Mouse (Mus musculus): ENCODE measurements around the gene Chn2. TPM values are rescaled to one million over a fixed set of nuclear protein-coding genes. Genes with fewer than 3 reads are reported as not detected.

Chn2 gene
- polyA plus RNA-seq, 1 experiment from 2014 or later, result 6.2 TPM

GRCm38 (mm10) chr6:54332203-54332602 is 292.8 kb downstream of the Chn2 start:
- Histone ChIP-seq H3K9me3 (replicated peaks; ENCODE audit: control insufficient read depth, low read length) (no peaks in the 10 kb centered on the region), H3K36me3 (ENCODE audit: control insufficient read depth, insufficient read depth, low read length) (no peaks in the 10 kb centered on the region), H3K4me1 (ENCODE audit: control insufficient read depth, insufficient read depth, low read length) (0 out of 2 replicates have a peak, but pooled peaks cover 2% of the 10 kb centered on the region), H3K4me3 (ENCODE audit: low read depth, low read length) (no peak overlapping the region), H3K9ac (ENCODE audit: low read depth, low read length) (no peak overlapping the region), H3K4me2 (no peak overlapping the region), H3K27me3 (ENCODE audit: control insufficient read depth, insufficient read depth, low read length) (0 out of 2 replicates have a peak, but pooled peaks cover 3% of the 10 kb centered on the region), H3K27ac (ENCODE audit: low read depth, low read length) (no peak overlapping the region)
- 72% methylated on average over 8 of the region's 8 CpGs for WGBS (ENCODE audit: insufficient replicate concordance)
- ATAC-seq (replicated peaks; ENCODE audit: insufficient number of reproducible peaks, low FRiP score, low TSS enrichment), result no peak

- no peak for ATAC-seq (replicated peaks; ENCODE audit: insufficient number of reproducible peaks, low FRiP score, low TSS enrichment)
- Histone ChIP-seq H3K4me3 (ENCODE audit: low read depth, low read length) (no peak overlapping the region), H3K9ac (ENCODE audit: low read depth, low read length) (no peak overlapping the region), H3K36me3 (ENCODE audit: control insufficient read depth, insufficient read depth, low read length) (no peaks in the 10 kb centered on the region), H3K4me1 (ENCODE audit: control insufficient read depth, insufficient read depth, low read length) (no peaks in the 10 kb centered on the region), H3K27ac (ENCODE audit: low read depth, low read length) (no peak overlapping the region), H3K27me3 (ENCODE audit: control insufficient read depth, insufficient read depth, low read length) (0 out of 2 replicates have a peak, but pooled peaks cover 3% of the 10 kb centered on the region), H3K4me2 (no peak overlapping the region), H3K9me3 (replicated peaks; ENCODE audit: control insufficient read depth, low read length) (no peaks in the 10 kb centered on the region)
- WGBS (ENCODE audit: insufficient replicate concordance), result 46% methylated on average over 11 of the region's 11 CpGs
Measured at GRCm38 (mm10) chr6:54333116-54333651, 293.8 kb downstream of the Chn2 start.

GRCm38 (mm10) chr6:54333652-54334396 is 294.5 kb downstream of the Chn2 start:
- H3K27me3 ChIP-seq (ENCODE audit: control insufficient read depth, insufficient read depth, low read length), result 0 out of 2 replicates have a peak, but pooled peaks cover 3% of the 10 kb centered on the region
- H3K4me1 ChIP-seq (ENCODE audit: control insufficient read depth, insufficient read depth, low read length), result no peaks in the 10 kb centered on the region
- H3K9me3 ChIP-seq (replicated peaks; ENCODE audit: control insufficient read depth, low read length), result no peaks in the 10 kb centered on the region
- H3K9ac ChIP-seq (ENCODE audit: low read depth, low read length), result no peak overlapping the region
- no peak for ATAC-seq (replicated peaks; ENCODE audit: insufficient number of reproducible peaks, low FRiP score, low TSS enrichment)
- no peak overlapping the region for H3K4me2 ChIP-seq
- 43% methylated on average over 9 of the region's 9 CpGs for WGBS (ENCODE audit: insufficient replicate concordance)
- no peak overlapping the region for H3K27ac ChIP-seq (ENCODE audit: low read depth, low read length)
- no peak overlapping the region for H3K4me3 ChIP-seq (ENCODE audit: low read depth, low read length)
- H3K36me3 ChIP-seq (ENCODE audit: control insufficient read depth, insufficient read depth, low read length), result no peaks in the 10 kb centered on the region

- Histone ChIP-seq H3K4me1 (ENCODE audit: control insufficient read depth, insufficient read depth, low read length) (no peaks in the 10 kb centered on the region), H3K27me3 (ENCODE audit: control insufficient read depth, insufficient read depth, low read length) (no peaks in the 10 kb centered on the region), H3K4me3 (ENCODE audit: low read depth, low read length) (no peak overlapping the region), H3K9me3 (replicated peaks; ENCODE audit: control insufficient read depth, low read length) (no peaks in the 10 kb centered on the region), H3K9ac (ENCODE audit: low read depth, low read length) (no peak overlapping the region), H3K36me3 (ENCODE audit: control insufficient read depth, insufficient read depth, low read length) (no peaks in the 10 kb centered on the region), H3K27ac (ENCODE audit: low read depth, low read length) (no peak overlapping the region), H3K4me2 (no peak overlapping the region)
- ATAC-seq (replicated peaks; ENCODE audit: insufficient number of reproducible peaks, low FRiP score, low TSS enrichment), result no peak
- WGBS (ENCODE audit: insufficient replicate concordance), result 79% methylated on average over 6 of the region's 6 CpGs
Measured at GRCm38 (mm10) chr6:54337321-54337720, 298.0 kb downstream of the Chn2 start.

- Histone ChIP-seq H3K4me1 (ENCODE audit: control insufficient read depth, insufficient read depth, low read length) (no peaks in the 10 kb centered on the region), H3K27me3 (ENCODE audit: control insufficient read depth, insufficient read depth, low read length) (no peaks in the 10 kb centered on the region), H3K36me3 (ENCODE audit: control insufficient read depth, insufficient read depth, low read length) (no peaks in the 10 kb centered on the region), H3K27ac (ENCODE audit: low read depth, low read length) (no peak overlapping the region), H3K4me2 (no peak overlapping the region), H3K4me3 (ENCODE audit: low read depth, low read length) (no peak overlapping the region), H3K9me3 (replicated peaks; ENCODE audit: control insufficient read depth, low read length) (no peaks in the 10 kb centered on the region), H3K9ac (ENCODE audit: low read depth, low read length) (no peak overlapping the region)
- no peak for ATAC-seq (replicated peaks; ENCODE audit: insufficient number of reproducible peaks, low FRiP score, low TSS enrichment)
- 84% methylated on average over 5 of the region's 5 CpGs for WGBS (ENCODE audit: insufficient replicate concordance)
Measured at GRCm38 (mm10) chr6:54341133-54341532, 301.8 kb downstream of the Chn2 start.

GRCm38 (mm10) chr6:54342223-54342622 is 302.9 kb downstream of the Chn2 start:
- Histone ChIP-seq H3K36me3 (ENCODE audit: control insufficient read depth, insufficient read depth, low read length) (no peaks in the 10 kb centered on the region), H3K9ac (ENCODE audit: low read depth, low read length) (no peak overlapping the region), H3K27me3 (ENCODE audit: control insufficient read depth, insufficient read depth, low read length) (no peaks in the 10 kb centered on the region), H3K4me2 (no peak overlapping the region), H3K4me3 (ENCODE audit: low read depth, low read length) (no peak overlapping the region), H3K27ac (ENCODE audit: low read depth, low read length) (no peak overlapping the region), H3K9me3 (replicated peaks; ENCODE audit: control insufficient read depth, low read length) (no peaks in the 10 kb centered on the region), H3K4me1 (ENCODE audit: control insufficient read depth, insufficient read depth, low read length) (no peaks in the 10 kb centered on the region)
- 84% methylated on average over 10 of the region's 10 CpGs for WGBS (ENCODE audit: insufficient replicate concordance)
- ATAC-seq (replicated peaks; ENCODE audit: insufficient number of reproducible peaks, low FRiP score, low TSS enrichment), result no peak

Other genes with a start within 250 kb of the Chn2 start
- gene Tril, start 218.7 kb upstream of the Chn2 start, polyA plus RNA-seq (2014; fragmentation: Nextera tagmentation; extraction: Ambion mirVana), result 5.3 and 5.5 TPM in 2 replicates
- gene Cpvl, start 60.9 kb upstream of the Chn2 start, polyA plus RNA-seq (2014; fragmentation: Nextera tagmentation; extraction: Ambion mirVana), result not detected in 2 replicates

All from heart, embryonic 11.5 days (tissue).